Mouse (Mus musculus): ENCODE results near the gene Tpi1.

DNA sequence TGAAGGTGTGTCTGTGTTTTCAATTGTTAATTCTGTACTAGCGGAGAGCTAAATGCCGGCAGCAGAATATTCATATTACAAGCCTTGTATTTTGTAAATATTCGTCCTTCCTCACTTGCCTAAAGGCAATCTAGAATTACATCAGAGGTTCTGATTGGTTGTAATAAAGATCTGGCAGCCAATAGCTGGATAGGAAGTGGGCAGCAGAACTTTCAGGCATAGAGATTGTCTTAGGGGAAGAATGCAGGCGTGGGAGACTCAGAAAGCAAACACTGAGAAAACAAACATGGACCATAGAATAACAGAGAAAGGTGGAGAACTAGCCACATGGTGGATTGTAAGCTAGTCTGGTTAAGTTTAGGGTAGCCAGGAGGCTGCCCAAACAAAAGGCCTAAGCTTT is 24.0 kb downstream of the Tpi1 start:
- no peak for TF ChIP-seq CTCF (IDR thresholded peaks at IDR 0.05; ENCODE audit: extremely low read depth, insufficient read depth, insufficient read length, insufficient replicate concordance)
- TF ChIP-seq POLR2A (IDR thresholded peaks at IDR 0.05; ENCODE audit: low read depth, low read length): no peak

Measured in spleen, adult 2 months (tissue).